Mouse (Mus musculus): ENCODE measurements around the gene Pemt.

GRCm38 (mm10) chr11:60026166-60026565, 20.1 kb downstream of the Pemt start:
- TF ChIP-seq POLR2A (IDR thresholded peaks at IDR 0.05; ENCODE audit: insufficient read length, low read depth), result no peak
- no peak for TF ChIP-seq USF1 (IDR thresholded peaks at IDR 0.05; ENCODE audit: low read depth)
- no peak for TF ChIP-seq SRF (IDR thresholded peaks at IDR 0.05; ENCODE audit: control insufficient read depth, insufficient read length, low read depth)
- TF ChIP-seq E2F4 (IDR thresholded peaks at IDR 0.05; ENCODE audit: insufficient read depth), result no peak
- TF ChIP-seq MYOG (IDR thresholded peaks at IDR 0.05; ENCODE audit: control insufficient read depth in 1 of 3, insufficient read depth in 1 of 3, insufficient read length in 2 of 3, low read depth in 2 of 3), result no peak
- no peak for TF ChIP-seq REST (IDR thresholded peaks at IDR 0.05; ENCODE audit: insufficient read depth, insufficient read length)
- no peak for TF ChIP-seq MYOD1 (IDR thresholded peaks at IDR 0.05; ENCODE audit: control insufficient read depth in 1 of 3, insufficient read length in 2 of 3, low read depth in 2 of 3)
- no peak for TF ChIP-seq POLR2AphosphoS2 (IDR thresholded peaks at IDR 0.05; ENCODE audit: insufficient read length, low read depth)
